Mouse (Mus musculus): ENCODE measurements around the gene BC049762.

Gene BC049762

DNA sequence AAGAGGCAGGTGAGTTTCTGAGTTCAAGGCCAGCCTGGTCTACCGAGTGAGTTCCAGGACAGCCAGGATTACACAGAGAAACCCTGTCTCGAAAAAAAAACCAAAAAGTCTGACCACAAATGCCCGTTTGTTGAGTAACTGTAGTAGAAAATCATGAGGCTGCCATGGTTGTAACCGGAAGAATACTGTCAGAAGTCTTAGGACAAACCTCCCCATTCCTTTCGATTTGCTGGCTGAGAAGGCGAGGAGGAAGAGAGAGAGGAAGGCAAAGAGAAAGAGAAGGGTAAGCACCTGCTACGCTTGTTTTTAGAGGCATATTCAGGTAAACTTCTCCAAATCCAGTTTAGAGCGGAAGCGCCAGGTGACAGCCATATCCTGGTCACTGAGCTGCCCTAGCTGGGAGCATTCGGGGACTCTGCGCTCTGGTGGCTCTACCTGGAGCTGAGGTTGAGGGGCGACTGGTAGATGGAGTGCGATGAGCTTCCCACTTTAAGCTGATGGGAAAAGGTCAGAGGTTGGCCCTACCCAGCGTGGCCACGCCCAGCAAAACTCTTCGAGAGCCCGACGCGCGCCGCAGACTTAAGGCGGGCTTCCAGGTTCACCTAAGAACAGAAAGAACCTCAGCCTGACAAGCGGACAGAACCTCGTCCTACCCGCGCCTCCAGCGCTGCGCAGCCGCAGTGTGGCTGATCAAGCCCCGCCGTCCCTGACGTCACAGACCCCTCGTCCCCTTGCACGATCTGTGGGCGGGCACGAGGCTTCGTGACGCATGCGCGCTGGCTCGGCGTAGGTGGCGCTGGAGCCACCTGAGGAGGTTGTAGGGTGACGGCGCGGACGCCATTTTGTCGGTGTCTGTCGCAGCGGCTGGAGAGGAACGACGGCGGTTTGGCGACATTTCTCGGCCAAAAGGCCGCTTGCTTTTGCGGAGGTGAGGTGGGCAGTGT lies at the start of gene BC049762:
BC049762 (minus strand) TSS at position 705 of the 944 bp plus-strand sequence.
- peak; percentile 96 for DNase-seq (ENCODE audit: low read depth, low spot score)

DNA sequence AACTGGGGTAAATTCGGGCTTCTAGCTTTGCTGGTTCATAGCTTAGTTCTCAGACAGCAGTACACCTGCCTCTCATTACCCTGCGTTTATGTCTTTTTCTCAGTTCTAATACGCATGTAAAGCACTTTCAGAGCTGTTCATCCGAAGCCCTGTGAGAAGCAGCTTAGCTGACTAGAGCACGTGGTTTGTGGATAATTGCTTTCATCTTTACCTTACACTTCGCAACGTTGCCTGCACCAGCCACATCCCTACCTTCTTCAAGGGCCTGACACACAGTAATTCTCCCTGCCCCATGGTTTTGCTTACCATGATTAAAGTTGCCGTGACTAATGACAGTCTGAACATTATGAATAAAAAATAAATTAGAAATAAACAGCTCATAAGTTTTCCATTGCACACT lies 49.0 kb upstream of the BC049762 start:
- no peak for DNase-seq (ENCODE audit: low read depth, low spot score)

DNA sequence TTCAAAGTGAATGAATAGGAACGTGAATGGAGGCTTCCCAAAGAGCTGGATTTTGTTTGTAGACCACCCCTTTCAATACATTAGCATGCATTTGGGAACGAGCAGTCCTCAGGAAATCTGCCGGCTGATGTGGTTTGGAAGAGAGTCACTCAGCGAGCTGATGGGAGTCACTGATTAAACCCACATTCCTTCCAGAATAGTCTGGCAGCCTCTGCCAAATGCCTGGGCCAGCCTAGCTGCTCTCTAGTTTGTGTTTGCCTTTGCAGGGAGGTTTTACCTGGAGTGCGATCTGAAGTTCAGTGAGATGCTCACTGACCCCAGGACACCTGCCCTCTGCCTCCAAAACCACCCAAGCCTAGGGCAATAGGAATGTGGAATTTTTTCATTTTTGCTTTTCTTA lies 45.5 kb upstream of the BC049762 start:
- DNase-seq (ENCODE audit: low read depth, low spot score): no peak

DNA sequence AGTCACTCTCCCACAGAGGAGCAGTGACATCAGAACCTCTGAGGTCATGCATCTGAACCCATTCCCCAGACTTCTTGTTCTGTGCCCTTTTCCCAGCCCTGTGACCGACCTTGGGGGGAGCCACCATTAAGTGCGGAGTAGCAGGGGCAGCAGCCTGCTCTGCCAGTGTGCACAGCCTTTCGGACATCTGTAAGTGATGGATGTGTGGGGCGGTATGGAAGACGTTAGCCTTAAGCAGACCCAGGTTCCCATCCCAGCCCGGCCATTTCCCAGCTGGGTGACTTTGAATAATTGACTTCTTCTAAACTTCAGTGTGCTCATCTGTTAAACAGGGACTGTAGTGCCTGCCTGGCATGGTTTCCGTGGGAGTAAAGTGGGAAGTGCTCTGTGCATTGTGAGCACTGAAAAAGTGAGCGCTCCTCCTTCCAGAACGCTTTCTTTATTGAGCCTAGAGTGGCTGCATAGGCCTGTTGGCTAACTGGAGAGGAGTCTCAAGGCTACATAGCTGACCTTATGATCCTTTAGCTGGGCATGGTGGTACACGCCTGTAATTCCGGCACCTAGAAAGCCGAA lies 41.2 kb upstream of the BC049762 start:
- no peak for DNase-seq (ENCODE audit: low read depth, low spot score)

DNA sequence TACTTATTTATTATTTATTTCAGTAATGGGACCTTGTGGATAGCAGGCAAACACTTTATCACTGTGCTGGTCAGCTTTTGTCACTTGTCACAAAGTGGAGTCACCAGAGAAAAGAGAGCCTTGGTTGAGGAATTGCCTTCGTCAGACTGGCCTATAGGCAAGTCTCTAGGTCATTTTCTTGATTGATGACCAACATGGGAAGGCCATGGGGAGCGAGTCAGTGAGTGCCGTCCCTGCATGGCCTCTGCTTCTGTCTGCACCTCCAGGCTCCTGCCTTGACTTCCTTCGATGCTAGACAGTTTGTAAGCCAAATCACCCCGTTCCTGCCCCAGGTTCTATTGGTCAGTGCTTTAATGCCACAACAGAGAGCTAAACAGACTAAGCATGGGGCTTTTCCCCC lies 39.5 kb upstream of the BC049762 start:
- DNase-seq (ENCODE audit: low read depth, low spot score): no peak

DNA sequence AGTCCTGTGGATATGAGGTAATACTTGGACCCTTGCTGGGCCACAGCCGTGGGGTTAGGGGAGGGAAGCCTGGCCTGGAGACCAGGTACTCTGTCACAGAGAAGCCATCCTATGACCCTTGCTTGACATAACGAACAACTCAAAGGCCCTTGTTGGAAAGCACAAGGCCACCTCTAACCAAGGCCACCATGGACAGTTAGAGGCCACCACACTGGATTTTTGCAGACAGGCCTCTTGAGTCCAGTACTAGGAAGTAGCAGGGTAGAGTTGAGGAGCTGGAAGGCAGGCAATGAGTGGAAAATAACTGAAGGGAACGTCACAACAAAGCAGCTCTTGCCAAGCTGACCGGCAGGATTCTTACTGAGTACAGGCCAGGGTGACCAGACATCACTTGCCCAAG lies 35.8 kb upstream of the BC049762 start:
- no peak for DNase-seq (ENCODE audit: low read depth, low spot score)

DNA sequence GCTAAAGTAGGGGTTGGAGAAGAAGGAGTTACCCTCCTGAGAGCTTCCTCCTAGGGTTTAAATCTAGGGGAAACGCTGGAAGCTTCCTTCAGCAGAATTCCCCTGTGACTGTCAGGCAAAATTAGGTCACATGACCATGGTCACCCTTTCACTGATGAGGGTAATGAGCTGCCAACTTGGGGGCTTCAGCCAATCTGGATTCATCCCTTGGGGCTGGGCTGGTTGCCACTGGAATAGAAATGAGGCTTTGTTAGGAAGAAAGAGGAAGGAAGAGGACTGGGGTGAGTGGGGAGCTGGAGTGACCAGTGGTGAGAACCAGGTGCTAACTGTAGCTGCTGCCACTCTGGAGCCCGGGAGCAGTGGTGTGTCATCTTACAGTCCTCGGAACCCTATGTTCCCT lies 32.9 kb upstream of the BC049762 start:
- DNase-seq (ENCODE audit: low read depth, low spot score): no peak

DNA sequence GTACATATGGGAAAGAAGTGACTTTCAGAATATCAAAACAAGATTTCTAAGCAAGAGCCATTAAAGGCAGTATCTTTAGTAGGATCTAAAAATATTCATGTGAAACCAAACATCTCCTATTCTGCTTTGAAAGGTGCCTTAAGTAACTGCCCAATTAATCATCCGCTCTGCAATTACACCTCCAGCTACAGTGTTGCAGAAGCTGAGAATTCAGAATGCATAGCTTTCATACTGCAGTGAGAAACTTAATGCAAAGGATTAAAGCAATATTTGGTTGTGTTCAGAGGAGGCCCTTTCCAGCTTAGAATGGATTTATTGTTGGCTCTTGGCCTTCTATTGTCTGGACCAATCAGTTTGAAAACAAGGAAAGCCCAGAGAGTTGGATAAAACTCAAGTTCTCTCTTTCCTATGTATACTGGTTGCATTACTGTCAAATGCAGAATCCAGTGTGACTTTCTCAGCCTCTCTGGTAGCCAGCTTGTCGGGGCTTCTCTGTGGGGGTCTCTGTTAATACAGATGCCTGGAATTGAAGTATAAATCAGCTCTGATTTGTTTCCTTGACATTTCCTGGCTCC lies 31.2 kb upstream of the BC049762 start:
- no peak for DNase-seq (ENCODE audit: low read depth, low spot score)

DNA sequence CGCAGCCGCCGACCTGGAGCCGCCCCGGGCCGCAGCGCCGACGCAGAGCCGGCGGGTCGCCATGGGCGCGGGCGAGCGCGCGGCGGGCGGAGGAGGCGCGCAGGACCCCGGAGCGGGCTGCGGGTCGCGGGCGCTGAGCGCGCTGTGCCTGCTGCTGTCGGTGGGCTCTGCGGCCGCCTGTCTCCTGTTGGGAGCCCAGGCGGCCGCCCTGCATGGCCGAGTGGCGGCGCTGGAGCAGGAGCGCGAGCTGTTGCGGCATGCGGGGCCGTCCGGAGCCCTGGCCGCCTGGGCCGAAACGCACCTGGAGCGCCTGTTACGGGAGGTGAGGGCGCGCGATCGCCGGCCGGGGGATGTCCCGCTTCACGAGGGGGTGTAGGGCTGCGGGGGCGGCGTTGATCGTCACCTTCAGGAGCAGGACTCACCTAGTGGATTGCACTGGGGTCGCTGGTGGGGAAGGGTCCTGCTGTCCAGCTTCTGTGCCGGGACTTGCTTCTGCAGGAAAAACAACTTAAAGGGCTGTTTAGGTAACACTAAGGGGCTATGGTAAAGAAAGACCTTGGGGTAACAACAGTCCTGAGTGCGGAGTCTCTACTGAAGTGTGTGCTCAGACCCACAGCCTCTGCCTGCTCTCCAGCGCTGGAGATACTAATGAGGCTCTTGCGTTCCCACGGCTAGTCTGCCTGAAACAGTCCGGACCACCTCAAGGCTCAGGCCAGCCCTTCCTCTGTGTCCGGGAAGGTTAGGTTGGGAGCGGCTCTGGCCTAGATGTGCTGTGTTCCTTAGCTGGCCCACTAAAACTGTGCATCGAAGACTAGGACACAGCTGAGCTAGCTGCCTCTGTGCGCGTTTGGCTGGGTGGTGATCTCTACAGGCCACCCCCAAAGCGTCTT lies 27.5 kb upstream of the BC049762 start:
- no peak for DNase-seq (ENCODE audit: low read depth, low spot score)

DNA sequence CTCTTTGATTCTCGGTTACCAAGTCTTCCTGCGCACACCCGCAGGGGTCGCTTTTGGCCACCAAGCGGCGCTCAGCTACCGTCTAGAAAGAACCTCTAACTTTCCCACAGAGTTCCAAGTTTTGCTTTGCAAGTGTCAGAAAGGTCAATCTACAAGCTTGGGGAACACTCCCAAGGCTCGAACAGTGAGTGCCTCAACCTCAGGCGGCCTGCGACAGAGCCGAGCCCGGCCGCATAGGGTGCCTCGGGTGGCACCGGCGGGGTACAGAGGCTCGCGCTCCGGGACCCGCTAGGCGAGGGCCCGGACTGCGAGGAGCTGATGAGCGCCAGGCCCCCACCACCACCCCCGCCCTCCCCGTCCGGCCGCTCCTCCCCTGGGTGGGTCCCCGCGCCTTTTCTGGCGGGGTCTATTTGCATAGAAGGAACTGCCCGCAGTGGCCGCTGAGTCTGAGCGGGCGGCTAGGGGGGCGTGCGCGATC lies 26.8 kb upstream of the BC049762 start, which contains the start of gene Col23a1:
Col23a1 (plus strand) TSS at position 357 of the 478 bp plus-strand sequence.
- DNase-seq (ENCODE audit: low read depth, low spot score): peak; percentile 74

DNA sequence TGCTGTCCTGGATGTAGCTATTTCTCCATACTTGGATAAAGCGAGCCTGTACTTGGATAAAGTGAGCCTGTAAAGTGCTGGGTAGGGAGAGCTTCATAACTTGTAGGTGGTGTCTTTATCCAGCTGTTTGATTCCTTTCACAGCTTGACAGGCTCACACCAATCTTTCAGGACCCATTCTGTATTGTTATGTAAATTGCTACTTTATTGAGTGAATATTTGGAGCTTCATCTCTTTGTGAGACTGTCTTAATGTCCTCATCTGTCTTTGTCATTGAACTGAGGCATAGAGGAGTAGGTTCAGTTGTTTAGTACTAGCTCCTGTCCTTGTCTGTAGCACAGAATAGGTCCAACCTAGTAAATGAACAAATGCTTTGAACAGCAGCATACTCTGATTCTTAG lies 11.6 kb upstream of the BC049762 start:
- no peak for DNase-seq (ENCODE audit: low read depth, low spot score)

DNA sequence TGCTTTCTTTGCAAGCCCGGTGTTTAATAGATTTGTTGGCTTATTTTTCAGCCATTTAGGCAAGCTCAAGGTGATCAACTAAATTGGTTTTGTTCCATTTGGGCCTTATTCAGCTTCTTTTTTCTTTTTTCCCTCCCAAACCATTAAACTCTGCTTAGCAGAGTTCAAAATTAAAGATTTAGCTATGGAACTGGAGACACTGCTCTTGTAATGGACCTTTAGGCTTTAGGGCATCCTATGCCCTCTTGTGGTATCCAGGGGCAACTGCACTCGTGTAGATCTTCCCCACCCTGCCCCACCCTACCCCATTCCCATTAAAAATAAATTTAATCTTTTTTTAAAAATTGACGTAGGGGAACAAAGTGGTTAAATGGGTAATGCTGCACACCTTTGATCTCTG lies 2.5 kb upstream of the BC049762 start:
- DNase-seq (ENCODE audit: low read depth, low spot score): peak; percentile 65

DNA sequence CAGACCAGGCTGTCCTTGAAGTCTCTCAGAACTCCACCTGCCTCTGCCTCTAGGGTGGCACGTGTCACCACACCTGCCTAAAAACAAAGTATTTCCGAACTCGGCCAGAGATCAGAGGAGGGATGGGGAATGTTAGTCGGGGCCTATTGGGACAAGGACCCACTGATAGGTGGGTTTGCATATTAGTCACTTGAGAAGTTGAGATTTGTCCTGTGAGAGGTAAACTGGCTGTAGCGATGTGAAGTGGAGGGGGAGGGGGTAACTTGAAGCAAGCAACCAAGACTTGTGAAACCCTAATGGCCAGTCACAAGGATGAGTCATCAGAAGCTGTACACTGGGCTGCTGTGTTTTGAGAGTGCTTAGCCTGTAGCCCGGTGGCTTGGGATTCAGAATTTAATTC lies 1.5 kb upstream of the BC049762 start:
- DNase-seq (ENCODE audit: low read depth, low spot score): peak; percentile 90

DNA sequence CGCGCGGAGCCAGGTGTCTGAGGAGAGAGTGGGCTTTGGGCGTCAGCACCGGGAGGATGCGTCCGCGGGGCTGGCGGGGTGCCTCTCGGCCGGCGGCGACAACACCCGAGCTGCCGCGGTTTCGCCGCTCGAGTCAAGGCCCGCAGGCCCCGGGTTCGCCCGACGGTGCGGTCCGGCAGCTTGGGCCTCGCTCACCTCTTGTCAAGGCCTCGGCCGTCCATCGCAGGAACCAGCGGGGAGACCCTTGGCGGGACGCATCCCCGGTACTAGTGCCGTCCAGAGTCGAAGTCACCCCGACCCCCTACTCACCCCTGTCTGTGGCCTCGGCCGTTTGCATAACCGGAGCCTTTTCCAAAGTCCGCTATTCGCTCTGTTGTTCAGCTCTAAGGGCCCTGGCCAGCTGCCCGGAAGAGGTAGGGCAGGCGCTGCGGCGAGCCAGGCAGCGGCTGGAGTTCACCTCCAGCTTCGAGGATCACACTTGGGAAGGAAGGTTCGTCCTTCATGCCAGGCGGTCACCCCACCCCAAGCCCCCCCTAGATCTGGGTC lies 513 bp upstream of the BC049762 start:
- peak; percentile 71 for DNase-seq (ENCODE audit: low read depth, low spot score)

DNA sequence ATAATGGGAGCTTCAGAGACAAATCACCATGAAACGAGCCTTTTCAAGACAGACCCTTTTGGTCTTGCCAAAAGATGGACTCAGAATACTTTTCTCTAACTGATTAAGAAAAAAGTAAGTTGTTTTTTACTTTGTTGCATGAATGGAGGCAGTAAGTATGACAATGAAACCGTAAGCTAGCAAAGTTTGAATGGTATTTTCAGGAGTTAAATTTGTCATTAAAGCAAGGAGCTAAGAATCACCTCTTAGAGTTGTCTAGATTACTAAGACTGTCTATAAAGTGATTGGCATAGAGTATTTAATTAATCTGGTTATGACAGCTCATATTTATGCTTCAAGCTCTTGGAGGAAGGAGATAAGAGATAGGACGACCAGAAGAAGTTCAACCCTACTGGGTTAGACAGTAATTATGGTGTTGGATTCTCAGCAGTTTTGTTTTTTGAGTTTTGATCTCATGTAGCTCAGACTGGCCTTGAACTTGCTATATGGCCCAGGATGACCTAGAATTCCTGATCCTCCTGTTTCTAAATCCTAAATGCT lies 1.1 kb downstream of the BC049762 start, which contains the start of gene Clk4:
Clk4 (plus strand) TSS at position 51 of the 540 bp plus-strand sequence.
- no peak for DNase-seq (ENCODE audit: low read depth, low spot score)

DNA sequence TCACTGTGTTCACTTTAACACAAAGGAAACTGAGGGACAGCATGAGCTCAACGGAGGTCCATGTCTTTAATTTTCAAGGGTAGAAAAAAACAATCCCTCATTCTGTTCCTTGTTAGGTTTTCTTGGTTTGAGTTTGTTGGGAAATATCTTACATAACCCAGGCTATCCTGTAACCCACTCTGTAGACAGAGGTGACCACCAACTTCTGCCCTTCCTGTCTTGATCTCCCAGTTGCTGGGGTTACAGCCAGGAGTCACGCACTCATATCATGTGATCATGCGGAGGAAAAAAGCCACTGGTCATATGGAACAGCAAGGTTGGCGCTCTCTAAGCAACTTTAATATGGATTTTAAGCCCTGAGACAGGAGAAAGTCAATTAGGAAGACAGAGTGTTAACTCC lies 5.8 kb downstream of the BC049762 start:
- DNase-seq (ENCODE audit: low read depth, low spot score): no peak

DNA sequence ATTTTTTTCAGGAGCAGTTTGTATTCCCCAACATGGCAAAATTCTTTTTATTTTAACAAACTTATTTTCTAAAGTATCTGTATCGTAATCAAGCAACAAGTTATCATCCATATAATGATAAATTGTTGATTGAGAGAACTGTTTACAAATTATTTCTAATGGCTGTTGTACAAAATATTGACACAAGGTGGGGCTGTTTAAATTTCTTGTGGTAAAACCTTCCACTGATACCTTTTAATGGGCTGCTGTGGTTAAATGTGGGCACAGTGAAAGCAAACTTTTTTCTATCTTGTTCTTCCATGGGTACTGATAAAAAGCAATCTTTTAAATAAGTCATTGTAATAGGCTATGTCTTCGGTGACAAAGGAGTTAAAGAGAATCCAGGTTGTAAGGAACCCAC lies 19.9 kb downstream of the BC049762 start:
- no peak for DNase-seq (ENCODE audit: low read depth, low spot score)

DNA sequence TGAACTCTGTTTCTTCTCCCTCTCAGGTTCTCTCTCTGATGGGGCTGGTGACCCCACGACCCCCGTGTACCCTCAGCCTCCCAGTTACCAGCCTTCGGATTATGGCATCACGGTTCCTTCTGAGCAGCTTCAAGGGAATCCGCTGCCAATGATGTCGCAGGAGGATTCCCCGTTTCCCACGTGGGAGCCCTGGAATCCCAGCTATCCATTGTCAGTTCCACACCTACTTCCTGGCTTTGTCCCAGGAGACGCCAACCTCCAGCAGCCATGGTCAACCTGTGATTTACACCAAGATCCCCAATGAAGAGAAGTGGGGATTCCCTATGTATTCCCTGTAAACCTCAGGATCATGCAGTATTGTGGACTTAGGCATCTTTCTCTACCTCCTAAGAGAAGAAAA lies 28.2 kb downstream of the BC049762 start:
- DNase-seq (ENCODE audit: low read depth, low spot score): no peak

DNA sequence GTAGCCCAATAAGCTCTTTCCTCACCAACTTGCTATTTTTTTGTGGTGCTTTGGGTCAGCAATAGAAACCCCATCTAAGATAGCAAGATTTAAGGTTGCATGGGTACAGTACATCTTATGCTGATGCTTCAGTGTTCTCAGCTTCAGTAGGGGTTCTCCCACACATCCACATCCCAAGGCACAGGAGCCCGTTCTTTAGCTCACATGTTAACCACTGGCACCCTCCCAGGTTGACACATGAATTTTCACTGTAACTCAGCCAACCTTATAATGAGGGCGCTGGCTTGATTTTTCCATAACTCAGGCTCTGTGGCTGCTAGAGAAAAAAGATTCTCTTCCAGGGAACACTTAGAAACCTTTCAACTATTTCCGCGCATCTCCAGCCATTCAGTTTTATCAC lies 35.7 kb downstream of the BC049762 start:
- no peak for DNase-seq (ENCODE audit: low read depth, low spot score)

DNA sequence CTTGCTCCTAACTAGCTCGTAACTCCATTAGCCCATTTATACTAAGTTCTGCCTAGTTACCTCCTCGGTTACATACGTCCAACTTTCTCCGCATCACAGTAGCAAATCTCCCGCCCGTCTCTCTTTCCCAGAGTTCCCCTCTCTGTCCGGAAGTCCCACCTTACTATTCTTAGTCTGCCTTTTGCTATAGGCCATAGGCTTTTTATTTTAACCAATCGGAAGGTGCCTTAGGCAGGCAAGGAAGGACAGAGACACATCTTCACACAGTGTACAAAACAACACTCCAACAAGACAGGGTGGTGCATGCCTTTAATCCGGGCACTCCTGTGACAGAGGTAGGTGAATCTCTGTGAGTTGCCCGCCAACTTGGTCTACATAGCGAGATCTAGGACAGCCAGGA lies 42.5 kb downstream of the BC049762 start, which contains the start of gene Gm12569:
Gm12569 (plus strand) TSS at position 166 of the 400 bp plus-strand sequence.
- no peak for DNase-seq (ENCODE audit: low read depth, low spot score)
